Mouse (Mus musculus) erythroid progenitor cell, adult 5-6 weeks (primary cell): Measurements from ENCODE around the gene Ppat. TPM values are rescaled to one million over a fixed set of nuclear protein-coding genes. Genes with fewer than 3 reads are reported as not detected.
"Not testable (repeated sequence)": the region's sequence is repeated elsewhere in the genome, so short reads cannot be mapped to it uniquely, and the experiment has no call there.

ENCODE experiments used
- ATAC-seq: replicated peaks from 2 replicates; pipeline ENCODE4 v1.8.0; 2016; ENCODE audit warnings: moderate number of reproducible peaks, mild to moderate bottlenecking, moderate TSS enrichment, inconsistent platforms; ENCODE audit not compliant: poor library complexity, low FRiP score, severe bottlenecking
- total RNA-seq, 2 experiments: library from RNA; stranded (forward) in 1 of 2; stranded (reverse) in 1 of 2; fragments of 150-400 nt in 1 of 2; fragments of 186-747, 209-891 nt in 1 of 2; gene quantifications; 2 replicates each; pipeline versions ENCODE4 v1.2.3 to v1.2.4; 2015 to 2017; ENCODE audit warnings: low replicate concordance in 2 of 2

Gene Ppat
- total RNA-seq (2015; ENCODE audit: low replicate concordance): 6.8 and 12.2 TPM in 2 replicates
- total RNA-seq (2017; ENCODE audit: low replicate concordance): 15.1 and 17.4 TPM in 2 replicates

DNA sequence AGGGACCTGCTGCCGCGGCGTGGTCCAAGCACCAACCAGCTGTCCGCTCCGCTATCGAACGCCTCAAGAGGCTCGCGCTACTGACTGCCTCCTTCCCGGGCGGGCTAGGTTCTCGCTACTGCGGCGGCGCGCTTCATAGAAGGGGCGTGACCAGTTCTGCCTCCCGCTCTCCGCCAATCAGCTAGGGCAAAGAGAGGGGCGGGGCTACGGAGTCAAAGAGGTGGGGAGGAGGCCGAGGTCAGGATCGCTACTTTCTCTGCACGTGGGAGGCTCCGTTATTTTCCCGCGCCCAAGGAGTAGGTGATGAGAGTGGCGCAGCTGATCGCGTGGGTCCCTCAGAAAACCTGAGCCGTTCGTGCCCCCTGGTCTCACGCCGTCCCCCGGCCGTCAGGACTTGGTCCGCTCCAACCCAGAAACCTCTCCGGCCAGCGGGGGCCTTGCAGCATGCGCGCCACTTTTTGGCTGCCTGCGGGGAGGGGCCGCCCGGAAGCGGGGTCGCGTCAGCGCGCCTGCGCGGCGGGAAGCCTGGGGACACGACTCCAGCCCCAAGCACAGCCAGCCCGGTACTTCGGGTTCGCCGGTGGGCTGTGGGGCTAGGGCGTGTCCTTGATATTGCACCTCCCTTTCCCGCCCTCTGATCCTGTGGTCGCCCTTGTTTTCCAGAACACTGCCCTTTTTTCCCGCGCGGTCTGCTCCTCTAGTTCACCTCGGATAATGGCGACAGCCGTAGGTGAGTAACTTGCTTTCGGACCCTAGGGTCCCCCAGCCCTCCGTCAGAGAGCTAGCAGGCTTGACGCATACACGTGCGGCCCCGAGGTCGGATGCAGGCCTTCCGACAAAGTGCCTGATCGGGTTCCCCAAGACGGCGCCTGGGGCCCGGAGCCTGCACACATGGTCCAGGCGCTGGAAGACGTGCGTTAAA lies at the start of gene Ppat, which contains the start of gene Paics:
TSS of gene Ppat (minus strand) at position 473 of the 922 bp plus-strand sequence.
TSS of gene Paics (plus strand) at position 202 of the 922 bp plus-strand sequence.
- peak; percentile 91 for ATAC-seq

DNA sequence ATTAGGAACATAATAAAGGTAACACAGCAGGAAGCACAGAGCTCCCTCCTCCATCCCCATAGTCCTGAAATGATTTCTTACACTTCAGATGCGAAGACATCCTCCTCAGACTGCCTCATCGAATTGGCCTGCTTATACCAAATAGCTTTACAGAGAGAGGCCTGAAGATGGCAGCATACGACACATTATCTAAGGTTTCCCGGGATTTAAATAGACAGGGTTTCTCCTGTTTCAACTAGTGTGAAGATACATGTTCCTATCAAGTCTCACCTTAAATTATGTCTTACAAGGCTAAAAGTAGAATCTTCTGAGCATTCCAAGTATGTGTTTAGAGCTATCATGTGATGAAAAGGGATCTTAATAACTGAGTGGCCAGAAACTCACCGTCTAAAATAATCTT lies 47.0 kb upstream of the Ppat start:
- no peak for ATAC-seq

DNA sequence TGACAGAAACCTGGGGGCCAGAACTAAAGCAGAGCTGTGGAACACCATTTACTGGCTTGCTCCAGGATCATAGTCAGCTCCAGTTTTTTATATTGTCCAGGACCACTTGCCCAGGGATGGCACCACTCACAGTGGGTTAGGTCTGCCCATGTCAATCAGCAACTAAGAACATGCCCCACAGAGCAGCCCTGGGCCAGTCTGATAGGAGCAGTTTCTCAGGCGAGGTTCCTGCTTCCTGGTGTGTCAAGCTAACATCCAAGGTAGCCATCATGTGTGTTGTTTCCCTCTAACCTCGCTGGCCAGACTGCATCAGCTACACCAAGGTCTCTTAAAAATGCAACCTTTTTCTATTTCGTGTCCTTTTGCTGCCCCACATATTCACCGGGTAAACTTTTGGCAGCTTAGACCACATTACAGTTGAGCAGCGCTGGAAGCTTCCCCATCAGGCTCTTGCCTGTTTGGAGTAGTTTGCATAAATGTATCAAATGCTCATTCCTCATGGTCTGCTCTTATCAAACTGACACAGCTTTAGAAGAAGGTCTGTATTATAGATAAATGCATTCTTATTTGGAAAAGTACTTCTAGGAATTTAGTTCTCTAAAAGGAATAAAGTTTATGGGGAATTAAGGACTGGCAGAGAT lies 41.9 kb upstream of the Ppat start:
- ATAC-seq: peak; percentile 91

DNA sequence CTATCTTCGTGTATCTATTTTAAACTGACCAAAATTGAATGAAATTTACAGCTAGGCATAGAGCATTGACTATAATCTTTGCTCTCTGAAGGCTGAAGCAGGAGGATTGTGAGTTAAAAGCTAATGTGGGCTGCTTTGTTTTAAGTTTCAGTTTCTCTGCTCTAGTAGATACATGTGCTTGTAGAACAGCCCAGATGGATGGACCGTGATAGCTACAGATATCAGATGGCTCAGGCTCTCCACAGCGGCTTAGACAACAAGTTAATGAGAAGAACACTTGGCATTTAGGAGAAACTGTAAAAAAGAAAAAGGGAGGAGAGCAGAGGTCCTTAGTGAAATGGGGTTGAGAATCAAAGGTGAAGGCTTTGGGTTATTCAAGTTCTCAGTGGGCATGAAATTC lies 39.4 kb upstream of the Ppat start:
- ATAC-seq: peak; percentile 55

DNA sequence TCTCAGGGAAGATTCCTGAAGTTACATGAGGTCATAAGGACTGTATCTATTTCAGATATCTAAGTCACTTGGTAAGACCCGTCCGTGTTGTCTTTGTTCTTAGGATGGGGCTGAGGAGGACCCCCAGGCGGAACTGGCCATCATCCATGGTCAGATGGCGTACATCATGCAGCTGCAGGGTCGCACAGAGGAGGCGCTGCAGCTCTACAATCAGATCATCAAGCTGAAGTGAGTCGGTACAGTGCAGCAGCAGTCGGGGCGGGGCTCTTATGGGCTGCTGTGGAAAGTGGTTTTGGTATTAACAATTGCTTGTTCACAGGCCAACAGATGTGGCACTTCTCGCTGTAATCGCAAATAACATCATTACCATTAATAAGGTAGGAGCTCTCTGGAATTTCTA lies 32.6 kb upstream of the Ppat start:
- no peak for ATAC-seq

DNA sequence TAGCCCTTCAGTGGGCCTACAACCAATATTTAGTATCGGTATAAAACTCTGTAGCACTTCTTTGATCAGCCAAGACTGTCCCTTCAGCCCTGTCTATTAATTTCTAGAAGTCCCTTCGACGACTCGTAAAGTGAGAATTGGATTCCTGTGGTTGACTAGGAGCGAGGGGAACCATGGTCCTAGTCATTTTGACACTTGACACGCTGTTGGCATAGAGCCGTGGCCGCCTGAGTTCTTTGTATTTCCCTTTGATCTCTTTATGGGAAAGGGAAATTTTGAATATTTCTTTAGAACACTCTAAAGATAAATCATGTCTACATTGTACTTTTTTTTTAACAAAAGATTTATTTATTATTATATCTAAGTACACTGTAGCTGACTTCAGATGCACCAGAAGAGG lies 24.4 kb upstream of the Ppat start:
- ATAC-seq: no peak

DNA sequence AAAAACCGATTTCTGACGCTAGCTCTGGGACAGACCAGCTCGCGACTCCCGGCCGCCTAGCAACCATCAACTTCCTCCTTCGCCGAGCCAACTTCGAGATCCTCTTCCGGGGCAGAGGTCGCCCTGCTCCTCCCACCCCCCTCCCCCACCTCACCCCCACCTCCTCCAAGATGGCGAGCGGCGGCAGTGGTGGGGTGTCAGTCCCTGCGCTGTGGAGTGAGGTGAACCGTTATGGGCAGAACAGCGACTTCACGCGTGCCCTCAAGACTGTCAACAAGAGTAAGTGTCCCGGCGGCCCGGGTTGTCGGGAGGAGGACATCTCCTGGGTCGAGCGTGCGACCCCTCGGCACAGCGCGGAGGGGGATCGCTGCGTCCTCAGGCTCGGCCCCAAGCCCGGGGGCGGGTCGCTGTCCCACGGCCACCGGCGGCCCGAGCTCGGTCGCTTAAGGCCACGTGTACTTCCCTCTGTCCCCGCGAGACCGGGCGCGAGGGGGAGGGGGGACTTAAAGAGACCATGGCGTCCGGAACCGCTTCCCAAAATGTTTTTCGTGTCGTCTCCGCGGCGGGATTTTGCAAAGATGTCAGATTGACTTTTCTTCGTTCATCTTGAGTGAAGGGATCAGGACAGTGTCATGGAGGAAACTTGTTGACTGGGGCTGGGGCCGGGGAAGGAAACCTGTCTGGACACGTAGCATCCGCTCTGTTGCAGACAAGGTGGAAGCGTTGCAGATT lies 23.3 kb upstream of the Ppat start, which contains the start of gene Srp72:
TSS of gene Srp72 (plus strand) at position 130 of the 732 bp plus-strand sequence.
- ATAC-seq: peak; percentile 96

DNA sequence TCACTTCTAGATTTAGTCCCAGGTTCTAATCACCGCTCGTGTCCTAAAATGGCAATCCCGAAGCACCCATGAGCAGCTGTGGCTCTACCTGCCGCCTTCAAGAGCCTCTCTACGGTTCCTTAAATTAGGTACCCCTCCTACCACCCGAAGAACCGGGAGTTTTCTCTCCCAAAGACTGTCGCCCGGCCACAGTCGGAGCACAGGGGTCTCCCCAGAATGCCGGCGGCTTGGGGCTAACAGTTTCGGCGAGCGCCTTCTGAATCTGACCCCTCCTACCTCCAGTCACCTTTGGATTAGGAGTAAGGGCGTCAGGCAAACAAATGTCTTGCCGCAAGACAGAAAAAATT lies 22.8 kb upstream of the Ppat start:
- peak; percentile 41 for ATAC-seq

DNA sequence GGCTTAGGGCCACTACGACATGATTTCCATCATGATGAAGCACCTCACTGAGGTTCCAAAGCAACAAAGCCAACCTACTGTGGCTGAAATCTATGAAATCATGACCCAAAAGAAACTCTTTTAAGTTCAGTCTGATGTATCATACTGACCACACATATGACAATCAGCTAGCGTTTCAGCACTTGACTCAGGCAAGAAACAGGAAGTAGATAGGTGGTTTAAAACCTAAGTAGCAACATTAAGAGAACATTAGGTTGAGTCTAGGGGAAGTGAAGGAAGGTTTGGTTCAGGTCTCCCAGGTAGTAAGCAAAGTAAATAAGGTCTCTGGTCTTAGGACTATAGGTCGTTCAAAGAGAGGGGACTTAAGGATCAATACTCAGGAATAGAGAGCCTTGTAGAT lies 22.1 kb upstream of the Ppat start:
- no peak for ATAC-seq

DNA sequence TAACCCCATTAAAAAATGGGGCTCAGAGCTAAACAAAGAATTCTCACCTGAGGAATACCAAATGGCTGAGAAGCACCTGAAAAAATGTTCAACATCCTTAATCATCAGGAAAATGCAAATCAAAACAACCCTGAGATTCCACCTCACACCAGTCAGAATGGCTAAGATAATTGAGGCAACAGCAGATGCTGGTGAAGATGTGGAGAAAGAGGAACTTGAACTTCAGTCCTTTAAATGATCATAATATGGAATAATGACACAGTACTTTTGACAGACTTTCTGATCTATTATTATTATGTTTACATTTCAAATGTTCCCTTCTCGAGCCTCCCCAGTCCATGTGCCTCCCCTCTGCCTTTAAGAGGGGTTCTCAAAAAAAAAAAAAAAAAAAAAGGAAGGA lies 19.7 kb upstream of the Ppat start:
- not testable (repeated sequence) for ATAC-seq

DNA sequence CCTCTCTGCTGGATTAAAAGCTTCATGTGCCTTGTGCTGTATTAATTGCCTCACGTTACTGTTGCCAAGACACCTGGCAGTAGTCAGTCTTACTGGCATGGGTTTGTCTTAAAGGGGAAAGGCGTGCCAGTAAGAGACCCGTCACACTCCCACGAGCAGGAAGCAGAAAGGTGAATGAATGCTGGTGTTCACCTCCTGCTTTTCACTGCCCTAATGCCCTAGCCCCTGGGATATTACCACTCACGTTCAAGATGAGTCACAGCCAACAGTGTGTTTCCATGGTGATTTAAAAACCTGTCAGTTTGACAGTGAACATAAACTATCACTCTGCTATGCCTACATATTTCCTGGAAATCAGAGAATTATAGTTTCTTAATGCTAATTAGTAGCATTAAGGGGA lies 17.9 kb upstream of the Ppat start:
- no peak for ATAC-seq

DNA sequence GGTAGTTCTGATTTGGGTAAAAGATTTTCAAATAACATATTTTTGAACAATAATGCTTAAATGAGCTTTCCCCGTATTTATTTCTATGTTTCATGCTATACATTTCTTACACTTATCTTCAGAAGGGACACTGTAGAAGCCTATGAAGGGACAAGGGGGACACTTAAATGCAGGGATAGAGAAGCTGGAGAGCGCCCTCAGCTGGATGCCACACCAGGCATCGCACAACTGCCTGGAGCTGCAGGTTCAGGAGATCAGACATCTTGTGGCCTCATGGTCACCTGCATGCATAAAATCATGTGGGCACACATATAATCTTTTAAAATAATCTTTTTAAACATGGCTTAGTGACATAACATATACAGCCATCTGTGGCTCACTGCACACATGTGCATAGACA lies 13.3 kb upstream of the Ppat start:
- no peak for ATAC-seq

DNA sequence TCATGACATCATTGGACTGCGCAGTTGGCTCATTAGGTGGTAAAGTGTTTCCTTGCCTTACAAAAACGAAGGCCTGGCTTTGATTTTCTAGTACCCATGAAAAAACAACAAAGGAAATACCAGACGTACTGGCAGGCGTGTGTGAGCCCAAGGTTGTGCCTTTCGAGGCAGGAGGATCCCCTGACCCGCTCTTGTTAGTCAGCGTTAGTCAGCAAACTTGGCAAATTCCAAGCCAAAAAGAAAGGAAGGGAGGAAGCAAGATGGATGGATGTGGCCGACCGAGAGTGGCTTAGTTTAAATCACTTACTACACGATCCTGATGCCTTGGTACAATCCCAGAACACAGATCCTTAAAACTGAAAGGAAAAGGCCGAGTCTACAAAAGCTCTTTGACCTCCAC lies 11.2 kb upstream of the Ppat start:
- ATAC-seq: no peak

DNA sequence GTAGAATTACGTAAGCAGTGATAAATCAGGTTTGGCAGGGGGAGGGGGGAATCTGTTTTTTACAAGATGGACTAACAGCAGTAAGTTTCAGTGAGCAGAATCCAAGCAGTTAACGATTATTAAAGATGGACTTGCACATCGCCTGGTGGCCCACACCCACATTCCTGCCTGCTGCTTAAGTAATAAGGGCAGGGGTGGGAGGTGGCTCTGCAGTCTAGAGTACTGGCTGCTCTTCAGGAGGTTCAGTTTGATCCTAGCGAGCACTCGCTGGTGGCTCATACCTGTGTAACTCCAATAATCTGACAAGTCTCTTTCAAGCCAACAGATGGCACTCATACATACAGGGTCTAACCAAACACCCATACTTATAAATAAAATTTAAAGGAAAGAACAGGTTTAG lies 8.2 kb upstream of the Ppat start:
- no peak for ATAC-seq

DNA sequence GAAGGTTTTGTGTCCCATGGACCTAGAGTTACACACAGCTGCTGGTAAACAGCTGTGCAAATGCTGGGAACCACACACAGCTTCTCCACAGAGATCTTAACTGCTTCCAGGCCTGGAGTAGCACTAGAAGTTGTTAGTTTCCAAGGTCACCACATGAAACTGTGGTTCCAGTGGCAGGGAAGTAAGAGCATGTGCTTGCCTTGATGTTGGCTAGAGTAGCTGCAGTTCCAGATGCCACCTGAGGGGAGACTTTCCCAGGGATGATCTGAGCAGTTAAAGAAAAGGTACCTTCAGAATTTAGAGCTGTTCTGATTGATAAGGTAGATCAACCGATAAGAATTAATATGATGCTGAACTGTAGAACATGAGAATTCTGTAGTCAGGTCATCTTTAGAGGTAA lies 6.6 kb upstream of the Ppat start:
- ATAC-seq: no peak

DNA sequence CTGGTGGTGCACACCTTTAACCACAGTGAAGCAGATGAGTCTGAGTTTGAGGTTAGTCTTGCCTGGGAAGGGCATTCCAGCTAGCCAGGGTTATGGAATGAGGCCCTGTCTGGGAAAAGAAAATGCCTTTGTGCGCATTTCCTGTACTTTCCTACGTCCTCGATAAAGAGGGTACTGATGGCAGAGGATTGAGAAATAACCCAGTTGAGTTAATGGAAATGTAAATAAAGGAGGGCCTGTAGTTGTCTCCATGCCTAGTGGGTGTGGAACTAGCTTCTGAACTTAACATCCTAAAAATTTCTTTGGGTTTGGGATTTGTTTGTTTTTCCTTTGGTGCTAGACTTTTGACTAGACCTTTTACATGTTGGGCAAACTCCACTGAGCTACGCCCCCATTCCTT lies 4.1 kb upstream of the Ppat start:
- ATAC-seq: no peak

DNA sequence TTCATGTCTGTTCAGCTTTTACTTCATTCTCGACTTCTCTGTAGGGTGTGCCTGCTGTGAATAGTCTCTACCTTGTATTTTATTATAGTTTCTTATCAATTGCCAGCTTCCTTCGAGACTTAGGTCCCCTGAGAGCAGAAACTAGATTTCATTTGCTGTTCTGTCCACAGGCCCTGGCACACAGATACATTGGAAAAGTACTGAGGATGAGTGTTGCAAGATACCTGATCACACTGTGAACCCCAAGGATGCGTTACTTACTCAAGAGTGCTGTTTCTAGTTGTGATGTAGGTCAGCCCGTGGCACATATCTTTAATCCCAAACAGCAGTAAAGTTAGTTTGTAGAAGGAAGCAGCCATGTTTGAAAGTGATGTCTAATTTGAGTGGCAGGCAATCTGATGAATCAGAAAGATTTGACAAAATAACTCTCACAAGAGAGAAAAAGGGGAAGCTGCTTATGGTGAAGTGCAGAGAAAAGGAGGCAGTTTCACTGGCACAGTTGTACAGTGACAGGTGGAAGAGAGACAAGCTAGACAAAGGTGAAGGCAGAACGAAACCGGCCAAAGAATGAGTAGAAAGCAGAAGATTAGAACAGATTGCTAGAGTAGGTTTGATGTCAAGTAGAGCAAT lies 3.0 kb upstream of the Ppat start:
- no peak for ATAC-seq

DNA sequence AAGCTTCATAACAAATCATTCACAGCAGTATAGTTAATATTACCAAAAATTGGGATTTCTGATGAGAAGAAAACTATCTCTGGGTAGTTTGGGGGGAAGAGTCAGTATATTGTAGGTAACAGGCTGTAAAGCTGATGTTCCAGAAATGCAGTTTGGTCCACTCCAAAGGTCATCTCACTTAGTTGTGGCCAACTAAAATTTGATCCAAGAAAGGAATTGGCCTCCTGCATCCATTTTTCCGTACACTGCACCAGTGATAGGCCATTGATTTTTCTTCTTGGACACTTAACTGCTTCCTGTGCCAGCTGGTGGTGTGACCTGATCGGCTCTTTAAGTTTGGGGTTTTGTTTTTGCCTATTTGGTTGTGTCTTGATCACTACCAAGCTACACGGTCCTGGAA lies 2.4 kb upstream of the Ppat start:
- no peak for ATAC-seq

DNA sequence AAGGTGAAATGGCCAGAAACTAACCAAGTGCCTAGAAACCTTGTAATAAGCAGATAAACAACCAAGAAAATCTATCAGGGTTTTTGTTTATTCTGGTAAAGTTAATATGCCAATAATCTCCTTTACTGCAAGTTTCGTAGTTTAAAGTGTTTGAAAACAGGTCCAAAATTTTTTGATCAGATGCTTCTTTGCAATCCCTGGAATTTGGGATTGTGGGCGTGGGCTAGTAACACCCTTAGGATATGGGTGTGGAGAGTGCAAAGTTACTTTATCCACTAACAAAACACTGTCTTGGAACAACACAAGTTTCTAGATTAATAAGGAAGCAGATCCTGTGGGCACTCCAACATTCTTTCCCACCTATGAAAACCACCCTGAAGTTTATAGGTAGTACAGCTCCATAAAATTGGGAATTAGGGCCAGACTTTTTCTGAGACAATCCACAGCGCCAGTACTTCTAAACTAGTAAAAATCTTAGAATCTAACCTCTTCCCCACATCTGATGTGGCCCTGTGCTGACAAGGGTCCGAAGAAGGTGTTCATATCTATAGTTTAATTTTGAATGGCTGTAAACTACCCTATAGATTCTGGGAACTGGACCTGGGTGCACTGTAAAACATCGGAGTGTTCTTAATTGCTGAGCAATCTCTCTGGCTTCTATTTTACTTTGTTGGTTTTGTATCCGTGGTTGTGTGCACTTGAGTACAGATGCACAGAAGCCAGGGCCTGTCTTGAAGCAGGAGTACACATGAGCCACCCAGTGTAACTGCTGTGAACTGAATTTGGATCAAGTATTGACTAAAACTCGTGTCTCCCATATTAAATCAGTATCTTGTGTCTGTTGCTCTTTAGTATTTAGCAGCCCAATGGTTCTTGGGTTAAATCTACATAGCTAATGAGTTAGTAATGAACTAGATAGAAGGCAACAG lies 998 bp upstream of the Ppat start:
- no peak for ATAC-seq
